Mouse (Mus musculus) spleen, postnatal 36 days (tissue): ENCODE measurements at regions not wholly inside any gene's neighbourhood (a gene's known extent, or its start where the extent isn't known, plus 50 kb on each side); places are given as distances from the start of the nearest gene placed in this dataset.
A peak's percentile ranks its signal among the peaks of the same experiment; 100 is the strongest.

Source experiments
- DNase-seq, 2 experiments: peaks; one replicate each; pipeline ENCODE4 v3.0.0; 2022; ENCODE audit warnings: low spot score in 2 of 2, mixed read lengths in 1 of 2

DNA sequence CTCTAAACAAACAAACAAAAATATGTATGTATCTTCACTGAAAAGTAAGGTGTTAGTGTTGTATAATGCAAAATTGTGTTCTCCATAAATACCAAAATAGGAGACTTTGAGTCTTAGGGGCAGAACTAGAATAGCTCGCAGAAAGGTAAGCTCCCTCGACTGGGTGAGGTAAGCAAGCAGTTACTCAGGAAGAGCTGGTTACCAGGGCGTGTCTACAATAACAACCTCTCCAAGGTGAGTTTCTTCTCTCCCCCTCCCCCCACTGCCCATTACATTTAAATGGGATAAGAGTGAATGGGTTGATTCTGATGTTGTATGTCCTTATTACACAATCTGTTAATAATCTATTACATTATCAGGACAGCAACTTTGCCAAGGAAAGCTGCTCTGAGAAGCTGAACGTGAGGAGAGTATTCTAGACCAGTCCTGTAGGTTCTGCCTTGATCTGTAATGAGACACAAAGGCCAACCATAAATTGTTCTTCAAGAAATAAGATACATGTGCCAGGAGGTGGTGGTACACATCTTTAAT lies 125.2 kb upstream of the Zfand5 start:
- DNase-seq, result no peak

DNA sequence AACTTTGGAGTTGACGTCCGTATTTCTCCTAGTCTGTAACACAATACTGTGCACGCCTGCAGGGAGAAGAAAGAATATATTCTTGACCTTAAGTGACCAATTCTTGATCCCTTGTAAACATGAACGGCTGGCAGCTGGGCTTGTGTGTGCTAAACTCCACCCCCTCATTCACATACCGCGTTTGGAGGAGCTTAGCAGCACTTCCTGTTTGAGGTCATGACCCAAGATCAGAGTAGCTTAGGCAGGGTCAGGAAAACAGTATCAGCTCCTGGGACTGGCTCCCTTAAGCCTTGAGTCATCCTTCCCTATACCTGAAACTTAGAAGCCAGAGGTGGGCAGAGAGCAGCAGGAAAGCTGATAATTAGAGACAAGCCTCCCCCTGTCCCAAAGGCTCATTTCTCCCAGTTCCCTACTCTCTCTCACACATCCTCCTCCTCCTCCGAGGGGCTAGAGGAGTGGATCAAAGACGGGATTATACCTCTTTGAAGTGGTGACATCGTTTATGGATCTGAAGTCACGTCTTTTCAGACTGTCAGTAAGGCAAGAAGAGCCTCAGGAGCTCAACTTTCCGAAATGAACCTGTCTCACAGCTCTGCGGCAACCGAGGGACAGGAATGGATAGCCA lies 127.3 kb upstream of the Zfand5 start:
- peak; percentile 41 to 50 for DNase-seq

DNA sequence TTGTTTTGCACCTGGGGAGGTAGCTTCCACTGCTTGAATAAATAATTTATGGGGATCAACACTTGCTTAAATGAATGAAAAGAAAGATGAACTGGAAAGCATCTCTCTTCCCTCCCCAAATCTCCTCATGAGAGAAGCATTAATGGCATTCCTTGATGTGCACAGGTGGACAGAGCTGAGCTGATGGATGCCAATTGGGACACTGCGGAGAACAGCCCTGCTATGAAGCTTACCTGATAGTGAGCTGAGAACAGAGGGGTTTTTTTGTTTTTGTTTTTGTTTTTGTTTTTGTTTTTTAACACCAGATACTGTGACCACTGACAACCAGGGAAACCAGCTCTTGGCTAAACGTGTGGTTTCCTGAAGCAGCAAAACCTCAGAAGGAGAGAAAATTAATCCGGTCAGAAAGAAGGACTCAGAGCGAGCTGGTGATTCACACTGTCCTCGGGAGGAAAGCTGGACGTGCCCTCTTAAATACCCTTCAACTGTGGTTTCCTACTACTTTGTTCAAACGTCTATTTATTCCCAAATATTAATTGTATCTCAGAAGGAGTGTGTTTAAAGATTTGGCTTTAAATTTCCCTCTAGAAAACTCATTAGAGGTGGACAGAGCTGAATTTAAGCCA lies 128.0 kb upstream of the Zfand5 start:
- no peak for DNase-seq

DNA sequence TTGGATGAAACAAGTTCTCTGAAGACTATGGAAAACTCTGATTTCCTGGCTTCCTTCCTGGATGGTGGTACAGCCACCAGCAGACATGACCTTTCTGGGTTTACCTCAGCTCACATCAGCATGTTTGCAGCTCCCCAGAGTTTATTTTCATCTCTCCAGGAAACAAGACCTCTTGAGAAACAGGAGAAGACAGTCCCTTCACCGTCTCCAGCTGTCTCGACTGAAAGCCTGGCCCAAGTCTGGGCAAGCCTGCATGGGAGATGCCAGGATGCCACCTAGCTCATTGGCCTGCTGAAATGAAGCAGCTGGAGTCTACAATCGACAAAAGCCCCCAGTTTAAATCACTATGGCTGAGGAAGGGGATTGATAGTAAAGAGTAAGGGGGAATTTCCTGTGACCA lies 131.6 kb upstream of the Zfand5 start:
- DNase-seq, result no peak

DNA sequence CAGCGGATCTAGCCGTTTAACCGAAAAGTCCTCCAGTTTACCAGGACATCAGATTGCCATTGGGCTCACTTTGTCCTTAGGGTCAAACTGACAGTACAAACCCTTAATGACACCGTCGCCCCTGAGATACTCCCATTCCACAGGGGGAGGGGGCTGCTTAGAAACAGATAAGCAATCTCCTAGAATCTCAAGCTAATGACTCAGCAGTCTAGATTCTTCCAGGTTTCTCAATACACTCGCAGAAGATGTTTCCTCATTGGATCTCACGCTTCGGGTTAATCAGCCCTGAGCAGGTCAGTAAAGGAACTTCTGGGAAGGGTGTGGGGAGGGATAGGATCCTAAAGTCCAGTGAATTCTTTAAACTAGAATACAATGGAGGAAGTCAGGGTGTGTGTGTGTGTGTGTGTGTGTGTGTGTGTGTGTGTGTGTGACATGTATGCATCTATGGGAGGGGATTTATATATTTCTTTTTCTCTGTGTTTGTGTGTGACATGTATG lies 133.0 kb upstream of the Zfand5 start:
- DNase-seq, result no peak

DNA sequence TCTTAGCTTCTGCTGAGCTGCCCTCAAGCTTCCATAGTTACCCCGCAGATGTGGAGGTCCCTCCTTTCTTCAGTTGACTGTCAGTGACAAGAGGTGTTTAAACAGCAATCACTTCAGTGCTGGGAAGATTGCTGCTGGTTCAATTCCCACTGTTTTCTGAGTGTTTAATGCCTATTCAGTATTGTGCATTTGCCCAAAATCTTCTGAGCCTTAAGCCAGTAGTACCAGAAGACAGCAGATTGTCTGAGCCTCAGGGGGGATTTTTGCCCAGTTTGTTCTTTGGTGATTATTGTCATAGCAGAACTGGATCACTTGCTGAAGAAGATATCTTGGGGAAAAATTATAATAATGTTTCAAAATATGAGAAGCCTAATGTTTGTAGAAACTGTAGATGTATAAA lies 135.3 kb upstream of the Zfand5 start:
- no peak for DNase-seq

DNA sequence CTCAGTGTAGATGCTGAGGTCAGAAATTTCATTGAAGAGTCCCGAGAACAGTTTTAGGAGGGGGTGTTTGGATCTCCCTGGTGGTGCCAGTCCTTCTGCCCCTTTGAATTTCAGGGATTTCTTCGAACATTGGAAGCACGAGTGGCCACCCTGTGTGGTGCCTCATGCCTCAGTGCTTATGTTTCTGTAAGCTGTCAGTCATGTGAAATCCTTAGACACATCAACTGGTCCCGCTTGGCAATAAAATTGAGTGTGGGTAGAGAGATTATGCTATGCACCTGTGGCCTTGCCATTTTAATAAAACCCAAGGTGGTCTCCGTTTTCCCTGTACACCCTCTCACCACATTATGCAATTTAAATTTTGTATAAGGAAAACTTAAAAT lies 136.1 kb upstream of the Zfand5 start:
- no peak for DNase-seq

DNA sequence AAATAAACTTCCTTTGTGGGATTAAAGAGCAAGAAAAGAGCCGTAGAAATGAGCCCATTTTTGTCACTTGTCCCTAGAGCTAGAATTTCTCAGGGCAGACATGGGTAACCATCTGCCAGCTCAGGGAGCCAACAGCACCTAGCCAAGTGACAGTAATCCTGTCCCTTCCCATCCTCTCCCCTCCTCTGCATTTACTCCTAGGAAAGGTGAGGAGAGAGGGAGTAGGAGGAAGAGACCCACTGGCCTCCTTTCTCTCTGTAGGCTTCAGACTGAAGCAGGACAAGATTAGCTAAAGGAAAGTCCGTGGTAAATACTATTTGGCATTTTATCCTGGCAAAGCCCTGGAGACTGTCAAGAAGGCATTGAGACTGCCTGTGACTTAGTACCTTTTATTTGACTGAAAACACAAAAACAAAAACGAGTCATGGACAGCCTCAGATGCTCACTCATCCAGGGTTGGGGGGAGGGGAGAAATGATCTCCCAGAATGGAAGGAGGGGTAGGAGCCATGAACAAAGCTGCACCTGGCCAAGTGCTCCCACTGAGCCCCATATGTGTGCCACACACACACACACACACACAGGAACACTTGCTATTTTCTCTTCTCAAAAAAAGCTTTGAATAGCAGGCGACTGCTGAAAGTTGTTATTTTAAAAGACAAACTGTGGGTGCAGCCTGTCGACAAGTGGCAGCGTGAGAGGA lies 136.6 kb upstream of the Zfand5 start:
- DNase-seq, result no peak

DNA sequence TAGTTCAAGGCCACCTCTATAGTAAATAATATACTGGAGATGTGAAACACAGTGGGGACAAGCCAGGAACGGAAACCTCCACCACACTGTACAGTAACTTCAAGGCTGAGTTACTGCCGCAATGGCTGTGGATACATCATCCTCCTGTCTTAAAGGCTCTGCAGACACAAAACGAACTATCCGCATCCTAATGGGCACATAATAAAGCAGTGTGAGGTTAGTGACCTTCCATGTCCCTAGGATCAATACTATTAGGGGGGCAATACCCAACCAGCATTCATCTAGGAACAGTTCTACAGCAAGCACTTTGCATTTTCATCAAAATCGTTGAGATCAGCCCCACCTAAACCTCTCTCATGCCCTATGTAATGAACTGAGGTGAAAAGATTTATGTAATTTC lies 142.4 kb upstream of the Zfand5 start:
- no peak for DNase-seq

DNA sequence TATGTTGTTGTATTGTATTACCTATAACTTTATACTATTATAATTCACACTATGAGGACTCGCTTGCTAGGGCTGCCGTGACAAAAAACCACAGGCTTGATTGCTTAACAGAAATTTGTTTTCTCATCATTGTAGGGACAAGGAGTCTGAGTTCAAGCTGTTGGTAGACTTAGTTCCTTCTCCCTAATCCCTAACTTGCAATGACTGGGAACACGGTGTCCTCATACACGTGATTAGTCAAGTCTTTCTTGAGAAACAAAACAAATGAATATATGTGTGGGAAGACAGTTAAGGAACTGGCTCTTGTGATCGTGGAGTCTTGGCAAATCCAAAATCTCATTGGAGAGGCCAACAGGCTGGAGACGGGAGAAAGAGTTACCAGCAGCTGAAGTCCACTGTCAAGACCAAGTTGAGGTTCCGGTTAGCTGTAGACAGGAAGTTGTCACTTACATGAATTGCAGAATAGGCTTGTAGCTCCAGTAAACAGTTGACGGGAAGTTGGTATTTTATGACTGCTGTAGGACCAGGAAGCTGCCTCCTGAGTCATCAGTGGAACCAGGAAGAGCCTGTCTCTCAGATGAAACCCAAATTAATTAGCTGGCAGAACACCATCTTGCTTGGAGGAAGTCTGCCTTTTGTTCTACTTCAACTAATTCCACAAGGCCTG lies 144.9 kb upstream of the Zfand5 start:
- DNase-seq, result peak; percentile 4 to 25

DNA sequence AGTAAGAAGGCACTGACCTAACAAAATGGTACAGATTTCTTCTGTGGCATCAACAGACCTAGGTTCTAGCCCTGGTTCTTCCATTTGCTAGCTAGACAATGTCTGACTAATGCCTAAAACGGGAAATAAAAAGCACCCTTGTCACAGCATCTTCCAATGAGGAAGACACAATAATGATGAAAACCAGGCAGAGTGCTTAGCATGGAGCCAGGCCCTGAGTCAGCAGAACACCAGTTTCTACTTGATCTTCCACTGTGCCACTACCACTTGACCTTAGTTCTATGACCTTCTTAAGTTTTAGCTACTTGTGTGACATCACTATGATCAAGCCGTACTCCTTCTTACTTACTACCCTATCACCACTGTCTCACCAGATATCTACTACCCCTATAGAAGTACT lies 145.4 kb upstream of the Zfand5 start:
- no peak for DNase-seq

DNA sequence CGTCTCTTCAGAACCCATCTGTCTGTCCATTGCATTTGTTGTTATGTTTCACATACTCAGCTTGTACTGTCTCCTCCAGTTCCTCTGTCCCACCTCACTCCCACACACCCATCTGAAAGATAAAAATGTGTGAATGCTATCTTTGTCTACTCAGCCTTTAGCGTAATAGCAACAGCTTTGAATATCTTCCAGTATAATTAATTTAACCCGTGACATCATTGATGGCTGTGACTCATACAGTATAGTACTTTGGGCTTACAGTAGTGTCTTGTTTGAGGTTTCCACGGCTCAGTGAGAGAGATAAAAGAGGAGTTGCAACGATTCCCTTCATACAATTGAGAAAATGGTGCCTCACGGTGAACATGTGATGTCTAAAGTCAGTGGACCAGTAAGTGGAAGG lies 152.6 kb upstream of the Zfand5 start:
- no peak for DNase-seq

DNA sequence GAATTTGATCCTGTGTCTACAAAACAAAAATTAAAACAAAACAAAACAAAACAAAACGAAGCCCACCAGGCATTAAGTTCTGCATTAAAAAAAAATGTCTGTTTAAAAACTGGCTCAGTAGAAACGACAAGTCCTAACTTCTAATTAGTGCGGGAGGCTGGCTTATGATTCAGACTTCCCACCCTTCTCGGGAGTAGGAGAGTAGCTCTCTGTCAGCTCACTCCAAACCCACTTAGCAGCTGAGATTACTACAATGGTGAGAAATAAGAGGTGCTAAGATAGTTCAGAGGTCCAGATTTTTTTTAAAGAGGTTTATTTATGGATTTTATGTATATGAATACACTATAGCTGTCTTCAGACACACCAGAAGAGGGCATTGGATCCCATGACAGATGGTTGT lies 153.3 kb upstream of the Zfand5 start:
- DNase-seq, result no peak

DNA sequence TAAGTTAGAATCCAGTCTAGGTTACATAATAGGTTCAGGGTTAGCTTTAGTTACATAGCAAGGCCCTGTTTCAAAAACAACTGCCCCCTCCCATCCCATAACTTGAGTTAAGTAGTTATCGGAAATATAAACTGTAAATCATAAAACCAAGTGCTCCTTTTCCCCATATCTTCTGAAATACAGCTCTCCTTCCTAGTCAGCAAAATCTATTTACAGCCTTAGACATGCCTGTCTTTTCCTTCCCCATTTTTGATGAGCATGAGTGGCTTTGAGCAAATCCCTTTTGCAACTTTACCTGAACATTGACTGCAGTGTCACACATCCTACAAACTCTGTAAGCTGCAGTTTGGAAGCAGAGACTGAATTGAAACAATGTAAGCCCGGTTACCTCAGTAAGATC lies 156.4 kb upstream of the Zfand5 start:
- no peak for DNase-seq

DNA sequence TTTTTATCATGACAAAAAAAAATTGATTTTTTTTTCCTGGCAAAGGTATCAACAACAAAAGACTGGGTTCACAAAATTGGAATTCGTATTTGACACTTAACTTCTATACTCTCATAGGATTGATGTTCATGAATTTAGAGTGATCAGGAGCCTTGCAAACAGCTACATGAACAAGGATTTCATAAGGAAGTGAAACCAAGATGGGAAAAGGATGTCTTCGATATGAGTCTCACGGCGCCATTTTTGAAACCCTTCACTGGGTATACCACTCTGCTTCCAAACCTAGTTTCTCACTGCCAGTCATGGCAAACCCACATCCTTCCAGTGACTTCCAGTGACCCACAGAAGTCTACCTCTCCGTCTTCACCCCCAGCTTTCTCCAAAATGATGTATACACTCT lies 157.8 kb upstream of the Tmc1 start:
- no peak for DNase-seq

DNA sequence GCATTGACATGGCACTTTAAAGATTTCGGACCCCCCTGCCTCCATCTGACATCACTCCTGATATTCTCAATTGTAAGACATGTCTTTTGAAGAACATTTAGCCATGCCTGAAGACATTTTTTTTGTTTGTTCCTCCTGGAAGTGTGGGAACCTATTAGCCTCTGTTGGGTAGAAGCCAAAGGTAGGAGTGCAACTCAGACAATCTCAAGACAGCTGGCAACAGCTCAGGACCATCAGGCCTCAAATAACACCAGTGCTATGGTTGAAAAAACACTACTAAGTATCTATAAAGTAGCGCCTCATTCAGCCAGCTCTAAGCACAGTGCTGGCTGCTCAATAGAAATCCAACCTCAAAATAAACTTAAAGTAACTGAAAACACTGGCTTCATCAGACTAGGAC lies 154.3 kb upstream of the Tmc1 start:
- no peak for DNase-seq

DNA sequence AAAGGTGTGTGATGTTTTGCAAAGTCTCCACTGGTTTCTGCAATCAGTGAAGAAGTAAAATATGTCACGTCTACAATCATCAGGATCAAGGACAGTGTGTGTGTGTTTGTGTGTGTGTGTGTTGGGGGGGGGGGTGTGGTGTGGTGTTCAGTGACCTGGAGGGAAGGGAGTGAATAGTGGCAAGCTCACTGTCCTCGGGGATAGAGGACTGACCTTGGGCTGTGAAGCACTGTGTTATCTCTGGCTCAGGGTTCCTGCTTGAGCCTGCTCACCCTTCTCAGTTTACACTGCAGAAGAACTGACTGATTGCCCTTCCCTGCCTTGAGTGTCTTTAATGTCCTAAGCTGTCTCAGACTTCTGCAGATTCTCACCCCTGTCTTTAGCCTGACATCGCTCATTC lies 153.7 kb upstream of the Tmc1 start:
- no peak for DNase-seq

DNA sequence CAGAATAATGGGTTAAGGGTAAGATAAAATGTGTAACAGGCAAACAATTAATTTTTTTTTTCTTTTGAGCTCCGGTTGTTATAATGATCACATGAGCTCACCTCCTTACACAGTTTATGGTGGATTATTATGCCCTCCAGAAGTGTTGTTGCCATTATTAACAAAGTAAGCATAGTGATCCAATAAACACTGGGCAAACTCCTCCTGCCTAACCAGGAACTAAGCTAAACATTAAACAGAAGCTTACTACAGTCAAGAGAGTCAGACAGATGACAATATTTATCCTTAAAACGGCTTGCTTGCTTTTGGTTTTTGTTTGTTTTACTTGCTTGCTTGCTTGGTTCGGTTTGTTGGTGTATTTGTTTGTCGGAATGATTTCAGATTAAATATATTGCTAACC lies 153.3 kb upstream of the Tmc1 start:
- DNase-seq, result no peak

DNA sequence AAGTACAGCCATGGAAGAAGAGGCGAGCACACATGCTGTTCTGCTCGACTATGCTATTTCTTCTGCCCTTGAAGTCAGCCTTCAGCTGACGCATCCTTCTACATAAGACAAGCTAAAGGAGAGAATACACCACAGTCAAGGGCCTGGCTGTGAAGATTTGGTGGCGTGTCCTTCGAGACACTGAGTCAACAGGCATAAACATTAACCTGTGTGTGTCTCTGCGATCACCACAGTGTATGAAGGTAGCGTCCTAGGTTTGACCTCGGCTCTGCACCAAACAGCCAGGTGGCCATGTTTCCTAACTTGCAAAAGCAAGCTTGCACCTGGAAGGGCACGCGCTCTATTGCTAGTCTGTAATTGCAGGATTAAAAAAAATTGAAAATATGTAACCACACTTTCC lies 152.8 kb upstream of the Tmc1 start:
- DNase-seq, result no peak

DNA sequence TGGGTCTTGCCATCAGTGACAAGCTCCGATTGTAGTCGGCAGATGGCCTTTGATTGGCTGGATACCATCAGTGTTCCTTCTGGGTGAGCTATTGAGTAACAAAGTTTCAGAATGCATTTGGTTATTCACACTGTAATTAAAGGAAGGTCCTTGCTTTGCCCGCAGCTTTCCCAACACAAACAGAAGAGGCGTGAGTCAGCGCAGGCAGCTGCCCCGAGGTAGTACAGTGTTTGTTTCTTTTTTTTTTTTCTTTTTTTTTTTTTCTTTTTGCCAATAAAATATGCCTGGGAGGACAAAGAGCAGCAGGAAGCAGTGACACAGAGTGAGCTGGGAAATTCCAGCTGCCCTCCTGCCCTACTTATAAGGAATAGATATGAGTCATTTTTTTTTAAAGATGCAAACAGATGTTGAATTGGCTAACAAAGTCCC lies 152.3 kb upstream of the Tmc1 start:
- peak in 1 of 2 experiments; percentile 9 for DNase-seq

DNA sequence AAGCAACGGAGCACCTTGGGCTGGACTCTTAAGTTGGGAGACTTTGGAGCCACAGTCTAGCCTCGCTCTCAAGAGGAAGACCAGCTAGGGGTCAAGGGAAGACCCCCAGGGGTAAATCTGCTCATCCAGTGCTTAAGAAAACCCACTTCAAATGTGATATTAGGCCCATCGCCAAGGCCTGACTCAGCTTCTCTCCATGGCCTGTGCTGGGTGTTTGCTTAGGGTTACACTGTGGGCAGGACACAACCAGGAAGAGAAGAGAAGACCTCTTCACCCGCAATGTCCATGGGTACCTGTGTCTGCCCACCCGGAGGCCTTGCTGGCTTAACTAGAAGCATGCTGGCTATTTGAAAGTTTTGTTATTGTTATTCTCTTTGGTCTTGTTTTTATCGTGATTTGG lies 151.0 kb upstream of the Tmc1 start:
- no peak for DNase-seq

DNA sequence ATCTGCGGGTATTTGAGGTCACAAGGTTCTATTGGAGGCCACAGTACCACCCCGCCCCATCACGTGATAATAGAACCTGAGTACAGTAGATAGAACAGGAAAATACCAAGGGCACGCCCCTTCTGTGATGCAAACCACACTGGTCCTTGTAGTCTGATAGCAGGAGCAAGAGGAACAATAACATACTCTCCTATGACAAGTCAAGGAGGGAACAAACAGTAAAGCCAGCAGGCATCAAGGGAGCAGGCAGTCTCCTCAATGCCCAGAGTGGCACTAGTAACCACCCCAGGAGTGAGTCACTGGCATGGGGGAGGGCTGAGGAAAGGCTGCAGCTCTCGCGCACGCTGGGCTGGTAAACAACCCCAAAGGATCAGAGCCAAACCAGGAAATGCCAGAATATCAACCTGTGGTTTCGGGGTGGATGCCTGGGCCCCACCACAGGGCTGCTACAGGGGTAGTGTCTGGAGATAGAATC lies 150.5 kb upstream of the Tmc1 start:
- peak; percentile 7 to 20 for DNase-seq
